Mouse (Mus musculus) small intestine, adult 2 months (tissue): Measurements from ENCODE around the gene Abhd2. TPM values are rescaled to one million over a fixed set of nuclear protein-coding genes. Genes with fewer than 3 reads are reported as not detected.
A peak's percentile ranks its signal among the peaks of the same experiment; 100 is the strongest.

Experiments used
- H3K27ac ChIP-seq: fragments of 200-500 bp; 2 replicates; pipeline ENCODE4 v1.5.1; 2012; ENCODE audit warnings: low read depth, low read length, control low read depth, inconsistent platforms; ENCODE audit not compliant: insufficient read depth
- H3K27me3 ChIP-seq: fragments of 200-500 bp; 2 replicates; pipeline ENCODE4 v1.6.1; 2012; ENCODE audit warnings: mild to moderate bottlenecking, moderate library complexity, low read length, inconsistent platforms; ENCODE audit not compliant: control insufficient read depth, insufficient read depth
- H3K36me3 ChIP-seq: fragments of 200-500 bp; 2 replicates; pipeline ENCODE4 v1.6.1; 2012; ENCODE audit warnings: mild to moderate bottlenecking, low read length, control low read depth, inconsistent platforms; ENCODE audit not compliant: control insufficient read depth, insufficient read depth
- H3K4me1 ChIP-seq: fragments of 200-500 bp; 2 replicates; pipeline ENCODE4 v1.6.1; 2012; ENCODE audit warnings: low read length, inconsistent platforms, mixed read lengths; ENCODE audit not compliant: control insufficient read depth, insufficient read depth, insufficient read length
- H3K4me3 ChIP-seq: fragments of 200-500 bp; 2 replicates; pipeline ENCODE4 v1.5.1; 2012; ENCODE audit warnings: low read depth, mild to moderate bottlenecking, control low read depth, inconsistent platforms, low read length, moderate library complexity
- CTCF ChIP-seq: fragments of 200-500 bp; IDR thresholded peaks from 2 replicates; pipeline ENCODE4 v1.5.1; 2012; ENCODE audit warnings: low read depth, mild to moderate bottlenecking, control low read depth, inconsistent platforms, low read length, moderate library complexity, mixed read lengths; ENCODE audit not compliant: insufficient replicate concordance, insufficient read length; ENCODE audit errors: extremely low read depth
- POLR2A ChIP-seq: fragments of 200-500 bp; IDR thresholded peaks from 2 replicates; pipeline ENCODE4 v1.6.1; 2012; ENCODE audit warnings: low read depth, mild to moderate bottlenecking, control low read depth, inconsistent platforms, low read length, moderate library complexity
- WGBS: fragments of 180-500 bp; shearing (Covaris S2); methylation state at CpG from one replicate; pipeline ENCODE4 v1.1.7; 2018; 5-methylcytosine and 5-hydroxymethylcytosine counted together
- polyA plus RNA-seq: library from polyadenylated mRNA; depleted of rRNA; stranded (reverse); fragments of >200 nt; gene quantifications from 2 replicates; pipeline ENCODE4 v1.2.3, GENCODE M21; 2012

Abhd2 gene
- polyA plus RNA-seq, 1 experiment: 103 TPM

DNA sequence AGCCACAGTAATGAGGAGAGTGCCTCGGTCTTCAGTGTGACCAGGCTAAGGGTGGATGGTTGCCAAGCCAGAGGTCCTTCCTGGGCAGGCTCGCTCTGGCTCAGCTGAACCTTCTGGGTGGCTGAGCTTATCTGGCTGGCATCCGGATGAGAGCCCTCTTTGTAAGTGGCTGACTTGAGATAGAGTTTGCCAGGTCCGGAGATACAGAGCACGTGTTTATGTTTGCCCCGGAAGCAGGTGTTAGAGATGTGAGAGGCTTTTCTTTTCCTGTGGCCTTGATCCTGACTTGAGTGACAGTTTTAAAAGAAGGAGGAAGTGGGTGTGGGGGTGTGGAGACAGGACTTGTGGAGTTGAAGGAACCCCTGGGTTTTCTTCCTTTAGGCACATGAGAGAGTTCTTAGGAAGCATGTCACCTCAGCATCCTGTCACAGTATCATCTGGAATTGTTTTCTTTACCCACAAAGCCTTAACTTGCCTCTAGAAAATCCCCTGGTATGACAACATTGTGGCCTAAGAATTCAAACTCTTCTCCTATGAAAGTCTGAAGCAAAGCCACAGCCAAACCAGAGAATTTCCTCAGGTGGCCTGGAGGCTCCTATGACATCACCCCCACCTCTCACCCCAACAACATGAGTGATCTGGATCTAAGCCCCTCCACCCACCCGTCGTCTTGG, 90.5 kb downstream of the Abhd2 start:
- H3K4me3 ChIP-seq: no peak overlapping the region
- H3K27me3 ChIP-seq: no peaks in the 10 kb centered on the region
- H3K4me1 ChIP-seq: no peaks in the 10 kb centered on the region
- H3K27ac ChIP-seq: no peak overlapping the region
- peaks cover 49% of the 10 kb centered on the region for H3K36me3 ChIP-seq
- 37% methylated on average over 8 of the region's 8 CpGs for WGBS
- TF ChIP-seq CTCF (no peak; the same call in 1 of the 2 replicates), POLR2A (no peak)

- Histone ChIP-seq H3K27me3 (no peaks in the 10 kb centered on the region), H3K4me1 (no peaks in the 10 kb centered on the region), H3K36me3 (peaks cover 6% of the 10 kb centered on the region), H3K27ac (no peak overlapping the region), H3K4me3 (no peak overlapping the region)
- WGBS: 66% methylated on average over 5 of the region's 5 CpGs
- TF ChIP-seq CTCF (no peak), POLR2A (no peak)
Measured at GRCm38 (mm10) chr7:79368664-79369063, 95.7 kb downstream of the Abhd2 start.

DNA sequence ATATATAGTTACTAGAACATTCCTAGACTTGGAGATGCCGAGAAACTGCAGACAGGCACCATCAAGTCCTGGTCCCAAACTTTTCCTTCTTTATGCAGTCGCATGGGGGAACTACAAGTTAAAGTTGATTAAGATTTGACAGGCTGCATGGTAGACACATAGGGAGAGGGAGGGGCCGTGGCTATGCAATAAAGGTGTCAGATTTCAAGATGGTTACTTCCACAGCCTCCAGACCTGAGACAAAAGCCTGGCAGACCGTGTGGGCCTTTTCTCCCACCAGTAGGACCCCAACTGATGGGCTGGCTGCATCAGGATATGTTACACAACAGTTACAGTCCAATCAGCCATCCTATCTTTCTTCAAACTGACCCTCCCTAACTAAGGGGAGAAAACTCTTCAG, 96.4 kb downstream of the Abhd2 start:
- no peaks in the 10 kb centered on the region for H3K4me1 ChIP-seq
- no peaks in the 10 kb centered on the region for H3K27me3 ChIP-seq
- TF ChIP-seq POLR2A: no peak
- no peak for TF ChIP-seq CTCF
- H3K36me3 ChIP-seq: peaks cover 5% of the 10 kb centered on the region
- H3K27ac ChIP-seq: no peak overlapping the region
- H3K4me3 ChIP-seq: no peak overlapping the region
- WGBS: 18% methylated on average over 4 of the region's 4 CpGs

GRCm38 (mm10) chr7:79371321-79371879, 98.4 kb downstream of the Abhd2 start:
- H3K4me3 ChIP-seq: no peak overlapping the region
- H3K36me3 ChIP-seq: no peaks in the 10 kb centered on the region
- peak; percentile 86 for TF ChIP-seq CTCF
- 0 out of 2 replicates have a peak, but pooled peaks have one; percentile 26 for TF ChIP-seq POLR2A
- no peaks in the 10 kb centered on the region for H3K4me1 ChIP-seq
- no peaks in the 10 kb centered on the region for H3K27me3 ChIP-seq
- no peak overlapping the region for H3K27ac ChIP-seq
- WGBS: 19% methylated on average over 10 of the region's 10 CpGs

GRCm38 (mm10) chr7:79374017-79374416, 101.0 kb downstream of the Abhd2 start:
- Histone ChIP-seq H3K4me3 (no peak overlapping the region), H3K36me3 (no peaks in the 10 kb centered on the region)
- TF ChIP-seq POLR2A: no peak
- no peak for TF ChIP-seq CTCF

GRCm38 (mm10) chr7:79375594-79375993, 102.6 kb downstream of the Abhd2 start:
- Histone ChIP-seq H3K27me3 (no peaks in the 10 kb centered on the region; the same call in 1 of the 2 replicates), H3K27ac (no peak overlapping the region), H3K4me1 (no peaks in the 10 kb centered on the region), H3K36me3 (no peaks in the 10 kb centered on the region), H3K4me3 (no peak overlapping the region)
- TF ChIP-seq CTCF (no peak), POLR2A (no peak)
- 77% methylated on average over 5 of the region's 5 CpGs for WGBS

More at GRCm38 (mm10) chr7:79374017-79374416, 101.0 kb downstream of the Abhd2 start:
- Histone ChIP-seq H3K27me3 (no peaks in the 10 kb centered on the region), H3K4me1 (no peaks in the 10 kb centered on the region), H3K27ac (no peak overlapping the region)

- no peaks in the 10 kb centered on the region for H3K36me3 ChIP-seq
- WGBS: 72% methylated on average over 10 of the region's 10 CpGs
- H3K27me3 ChIP-seq: no peaks in the 10 kb centered on the region; the same call in 1 of the 2 replicates
- no peak overlapping the region for H3K4me3 ChIP-seq
- TF ChIP-seq POLR2A: no peak
- TF ChIP-seq CTCF: no peak
- H3K4me1 ChIP-seq: no peaks in the 10 kb centered on the region
- H3K27ac ChIP-seq: no peak overlapping the region
Measured at GRCm38 (mm10) chr7:79376516-79377275, 103.7 kb downstream of the Abhd2 start.
